Mouse (Mus musculus): ENCODE results near the gene Gga1. TPM values are rescaled to one million over a fixed set of nuclear protein-coding genes. Genes with fewer than 3 reads are reported as not detected.
A peak's percentile ranks its signal among the peaks of the same experiment; 100 is the strongest.

The Gga1 gene
- polyA plus RNA-seq, 1 experiment from 2014 or later = 42.0 TPM

DNA sequence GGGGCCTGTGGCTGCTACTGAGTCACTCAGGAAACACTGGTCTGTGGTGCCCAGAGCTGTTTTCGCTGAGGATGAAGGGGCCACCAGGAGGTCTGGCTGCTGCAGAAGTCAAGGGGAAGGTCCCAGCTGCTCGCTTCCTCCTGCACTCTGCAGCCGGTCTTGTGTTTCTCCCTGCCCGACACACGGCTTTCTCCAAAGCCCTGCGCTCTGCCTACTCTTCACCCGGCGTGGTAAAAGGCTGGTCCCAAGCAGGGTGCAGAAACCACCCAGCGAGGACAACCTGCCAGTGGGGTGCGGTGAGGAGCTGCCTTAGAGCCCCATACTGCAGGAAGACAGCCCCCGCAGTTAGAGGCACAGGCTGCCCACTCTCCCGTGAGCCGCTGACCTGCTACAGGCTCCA lies 17.7 kb downstream of the Gga1 start:
- WGBS = 83% methylated on average over 13 of the region's 13 CpGs
- ATAC-seq (ENCODE audit: low FRiP score, low TSS enrichment) (no peak), DNase-seq (no peak)
- no peak overlapping the region for H3K4me2 ChIP-seq (ENCODE audit: low read length)
- H3K27me3 ChIP-seq (ENCODE audit: control insufficient read depth, insufficient read depth, low read length) = 0 out of 2 replicates have a peak, but pooled peaks cover 4% of the 10 kb centered on the region
- no peaks in the 10 kb centered on the region for H3K9me3 ChIP-seq (ENCODE audit: control insufficient read depth, low read length)
- peaks cover 45% of the 10 kb centered on the region for H3K36me3 ChIP-seq (ENCODE audit: control insufficient read depth, insufficient read depth, low read length)
- H3K9ac ChIP-seq (replicated peaks; ENCODE audit: low read length) = no peak overlapping the region
- no peak overlapping the region for H3K27ac ChIP-seq (replicated peaks; ENCODE audit: low read depth, low read length)
- no peak overlapping the region for H3K4me3 ChIP-seq (replicated peaks; ENCODE audit: low read depth, low read length)
- 0 out of 2 replicates have a peak, but pooled peaks cover 3% of the 10 kb centered on the region for H3K4me1 ChIP-seq (ENCODE audit: control insufficient read depth, insufficient read depth, low read length)

DNA sequence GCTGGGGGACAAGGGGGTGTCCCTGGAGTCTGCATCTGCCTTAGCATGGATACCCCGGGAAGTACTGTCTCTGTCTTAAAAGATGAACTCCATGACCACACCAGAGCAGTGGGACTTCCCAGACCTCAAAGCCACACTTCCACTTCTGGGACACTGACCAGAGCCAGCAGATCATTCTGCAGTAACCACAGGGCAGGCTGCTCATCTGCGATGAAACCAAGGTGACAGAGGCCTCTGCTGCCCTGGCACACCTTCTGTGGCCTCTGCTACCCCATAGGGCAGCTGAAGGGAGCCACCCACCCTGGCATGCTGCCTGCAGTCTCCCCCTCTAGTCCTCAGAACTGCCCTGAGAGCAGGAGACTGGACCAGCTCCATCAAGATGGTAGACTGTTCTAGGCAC lies 18.8 kb downstream of the Gga1 start:
- Histone ChIP-seq H3K27ac (replicated peaks; ENCODE audit: low read depth, low read length) (no peak overlapping the region), H3K4me1 (ENCODE audit: control insufficient read depth, insufficient read depth, low read length) (peaks cover 8% of the 10 kb centered on the region; the same call in 1 of the 2 replicates), H3K9me3 (ENCODE audit: control insufficient read depth, low read length) (no peaks in the 10 kb centered on the region), H3K9ac (replicated peaks; ENCODE audit: low read length) (no peak overlapping the region), H3K4me2 (ENCODE audit: low read length) (no peak overlapping the region), H3K36me3 (ENCODE audit: control insufficient read depth, insufficient read depth, low read length) (peaks cover 37% of the 10 kb centered on the region), H3K27me3 (ENCODE audit: control insufficient read depth, insufficient read depth, low read length) (peaks cover 8% of the 10 kb centered on the region; the same call in 1 of the 2 replicates), H3K4me3 (replicated peaks; ENCODE audit: low read depth, low read length) (no peak overlapping the region)
- DNase-seq = no peak
- no peak for ATAC-seq (ENCODE audit: low FRiP score, low TSS enrichment)
- WGBS = 87% methylated on average over 2 of the region's 2 CpGs

DNA sequence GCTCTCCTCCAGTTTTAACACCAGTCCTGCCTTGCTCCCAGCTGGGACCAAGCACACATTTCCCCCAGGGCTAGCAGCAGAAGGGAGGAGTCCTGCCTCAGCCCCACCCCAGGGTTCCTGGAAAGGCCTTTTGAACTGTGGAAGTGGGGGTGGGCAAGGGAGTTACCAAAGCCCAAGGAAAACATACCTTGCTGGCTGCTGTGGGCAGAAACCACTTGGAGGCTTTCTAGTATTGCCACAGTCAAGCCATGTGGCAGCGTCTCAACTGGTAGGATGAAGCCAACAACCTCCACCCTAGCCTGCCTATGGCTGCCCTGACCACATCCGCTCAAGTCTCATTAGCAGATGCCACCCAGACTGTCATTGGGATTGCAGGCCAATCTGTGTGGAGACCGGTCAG lies 19.2 kb downstream of the Gga1 start:
- Histone ChIP-seq H3K4me2 (ENCODE audit: low read length) (no peak overlapping the region), H3K4me1 (ENCODE audit: control insufficient read depth, insufficient read depth, low read length) (peaks cover 8% of the 10 kb centered on the region; the same call in 1 of the 2 replicates), H3K27ac (replicated peaks; ENCODE audit: low read depth, low read length) (no peak overlapping the region), H3K36me3 (ENCODE audit: control insufficient read depth, insufficient read depth, low read length) (peaks cover 33% of the 10 kb centered on the region), H3K27me3 (ENCODE audit: control insufficient read depth, insufficient read depth, low read length) (peaks cover 8% of the 10 kb centered on the region; the same call in 1 of the 2 replicates), H3K4me3 (replicated peaks; ENCODE audit: low read depth, low read length) (no peak overlapping the region), H3K9ac (replicated peaks; ENCODE audit: low read length) (no peak overlapping the region), H3K9me3 (ENCODE audit: control insufficient read depth, low read length) (no peaks in the 10 kb centered on the region)
- 89% methylated on average over 3 of the region's 3 CpGs for WGBS
- no peak for ATAC-seq (ENCODE audit: low FRiP score, low TSS enrichment)
- no peak for DNase-seq

DNA sequence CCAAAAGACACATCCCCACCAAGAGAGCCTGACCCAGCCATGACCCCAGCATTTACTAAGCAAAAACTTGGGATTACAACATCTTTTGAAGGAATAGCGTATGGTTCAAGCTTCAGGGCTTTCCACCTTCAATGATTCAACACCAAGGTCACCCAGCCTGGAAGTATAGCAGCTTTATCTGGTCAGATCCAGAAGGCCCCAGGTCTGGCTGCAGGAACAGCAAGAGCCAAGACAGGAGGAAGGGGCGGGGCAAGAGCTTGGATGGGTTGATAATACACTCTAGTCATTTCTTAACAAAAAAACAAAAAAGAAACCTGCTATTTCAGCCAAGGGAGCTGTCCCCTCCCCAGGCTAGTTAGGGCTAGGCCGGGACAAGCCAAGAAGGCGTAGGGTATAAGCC lies 20.5 kb downstream of the Gga1 start:
- Histone ChIP-seq H3K4me3 (replicated peaks; ENCODE audit: low read depth, low read length) (no peak overlapping the region), H3K9ac (replicated peaks; ENCODE audit: low read length) (no peak overlapping the region), H3K4me1 (ENCODE audit: control insufficient read depth, insufficient read depth, low read length) (peaks cover 8% of the 10 kb centered on the region; the same call in 1 of the 2 replicates), H3K27me3 (ENCODE audit: control insufficient read depth, insufficient read depth, low read length) (peaks cover 11% of the 10 kb centered on the region; the same call in 1 of the 2 replicates), H3K27ac (replicated peaks; ENCODE audit: low read depth, low read length) (no peak overlapping the region), H3K9me3 (ENCODE audit: control insufficient read depth, low read length) (no peaks in the 10 kb centered on the region), H3K4me2 (ENCODE audit: low read length) (no peak overlapping the region), H3K36me3 (ENCODE audit: control insufficient read depth, insufficient read depth, low read length) (peaks cover 20% of the 10 kb centered on the region)
- 89% methylated on average over 4 of the region's 4 CpGs for WGBS
- no peak for ATAC-seq (ENCODE audit: low FRiP score, low TSS enrichment)
- no peak for DNase-seq

DNA sequence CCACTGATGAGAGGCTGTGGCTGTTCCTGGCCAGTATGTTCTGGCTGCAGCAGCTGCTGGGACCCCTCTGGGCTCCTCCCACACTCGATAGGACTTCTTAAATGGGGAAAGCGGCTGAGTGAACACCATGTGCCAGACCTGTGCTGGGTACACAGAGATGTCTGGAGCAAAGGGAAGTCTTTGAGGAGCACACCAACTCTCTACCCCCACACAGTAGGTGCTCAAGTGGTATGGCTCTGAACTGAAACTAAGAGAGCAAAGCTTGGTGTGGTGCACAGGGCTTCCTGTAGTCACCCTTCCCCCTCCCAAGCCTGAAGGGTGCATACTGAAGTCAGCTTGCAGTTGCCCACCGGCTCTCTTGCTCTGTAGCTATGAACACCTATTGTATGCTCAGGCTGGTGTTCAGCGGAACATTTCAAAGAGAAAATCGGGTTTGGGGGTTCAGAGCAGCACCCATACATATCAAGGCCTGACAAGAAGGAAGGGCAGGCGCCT lies 21.6 kb downstream of the Gga1 start:
- WGBS = 58% methylated on average over 6 of the region's 6 CpGs
- Histone ChIP-seq H3K27ac (replicated peaks; ENCODE audit: low read depth, low read length) (no peak overlapping the region), H3K27me3 (ENCODE audit: control insufficient read depth, insufficient read depth, low read length) (peaks cover 11% of the 10 kb centered on the region; the same call in 1 of the 2 replicates), H3K4me1 (ENCODE audit: control insufficient read depth, insufficient read depth, low read length) (peaks cover 8% of the 10 kb centered on the region; the same call in 1 of the 2 replicates), H3K4me3 (replicated peaks; ENCODE audit: low read depth, low read length) (no peak overlapping the region), H3K9me3 (ENCODE audit: control insufficient read depth, low read length) (no peaks in the 10 kb centered on the region), H3K36me3 (ENCODE audit: control insufficient read depth, insufficient read depth, low read length) (peaks cover 10% of the 10 kb centered on the region), H3K4me2 (ENCODE audit: low read length) (no peak overlapping the region), H3K9ac (replicated peaks; ENCODE audit: low read length) (no peak overlapping the region)
- DNase-seq (no peak), ATAC-seq (ENCODE audit: low FRiP score, low TSS enrichment) (no peak)

DNA sequence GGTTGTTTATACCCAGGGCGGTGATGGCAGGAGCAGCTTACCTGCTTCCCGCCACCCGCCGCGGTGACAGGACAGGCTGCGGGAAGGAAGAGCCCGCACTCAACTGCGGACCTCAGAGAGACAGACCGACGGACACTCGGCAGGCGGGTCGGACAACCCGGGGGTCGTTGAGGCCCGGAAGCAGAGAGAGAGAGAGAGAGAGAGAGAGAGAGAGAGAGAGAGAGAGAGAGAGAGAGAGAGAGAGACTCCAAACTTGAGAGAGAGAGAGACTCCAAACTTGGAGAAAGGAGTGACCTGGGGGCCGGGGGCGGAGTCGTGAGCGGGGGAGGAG lies 22.4 kb downstream of the Gga1 start, which contains the start of gene Gm49510:
Gm49510 (plus strand) TSS at position 259 of the 331 bp plus-strand sequence.
- WGBS = under 1% methylated on average over 19 of the region's 20 CpGs
- Histone ChIP-seq H3K36me3 (ENCODE audit: control insufficient read depth, insufficient read depth, low read length) (0 out of 2 replicates have a peak, but pooled peaks cover 2% of the 10 kb centered on the region), H3K4me3 (replicated peaks; ENCODE audit: low read depth, low read length) (peak within 1 kb of the TSS; percentile 45), H3K9me3 (ENCODE audit: control insufficient read depth, low read length) (no peaks in the 10 kb centered on the region), H3K4me1 (ENCODE audit: control insufficient read depth, insufficient read depth, low read length) (peaks cover 8% of the 10 kb centered on the region; the same call in 1 of the 2 replicates), H3K4me2 (ENCODE audit: low read length) (peak within 1 kb of the TSS; percentile 85), H3K27ac (replicated peaks; ENCODE audit: low read depth, low read length) (no peak within 1 kb of the TSS), H3K27me3 (ENCODE audit: control insufficient read depth, insufficient read depth, low read length) (peaks cover 11% of the 10 kb centered on the region; the same call in 1 of the 2 replicates), H3K9ac (replicated peaks; ENCODE audit: low read length) (peak within 1 kb of the TSS; percentile 56)
- DNase-seq (no peak), ATAC-seq (ENCODE audit: low FRiP score, low TSS enrichment) (no peak)

DNA sequence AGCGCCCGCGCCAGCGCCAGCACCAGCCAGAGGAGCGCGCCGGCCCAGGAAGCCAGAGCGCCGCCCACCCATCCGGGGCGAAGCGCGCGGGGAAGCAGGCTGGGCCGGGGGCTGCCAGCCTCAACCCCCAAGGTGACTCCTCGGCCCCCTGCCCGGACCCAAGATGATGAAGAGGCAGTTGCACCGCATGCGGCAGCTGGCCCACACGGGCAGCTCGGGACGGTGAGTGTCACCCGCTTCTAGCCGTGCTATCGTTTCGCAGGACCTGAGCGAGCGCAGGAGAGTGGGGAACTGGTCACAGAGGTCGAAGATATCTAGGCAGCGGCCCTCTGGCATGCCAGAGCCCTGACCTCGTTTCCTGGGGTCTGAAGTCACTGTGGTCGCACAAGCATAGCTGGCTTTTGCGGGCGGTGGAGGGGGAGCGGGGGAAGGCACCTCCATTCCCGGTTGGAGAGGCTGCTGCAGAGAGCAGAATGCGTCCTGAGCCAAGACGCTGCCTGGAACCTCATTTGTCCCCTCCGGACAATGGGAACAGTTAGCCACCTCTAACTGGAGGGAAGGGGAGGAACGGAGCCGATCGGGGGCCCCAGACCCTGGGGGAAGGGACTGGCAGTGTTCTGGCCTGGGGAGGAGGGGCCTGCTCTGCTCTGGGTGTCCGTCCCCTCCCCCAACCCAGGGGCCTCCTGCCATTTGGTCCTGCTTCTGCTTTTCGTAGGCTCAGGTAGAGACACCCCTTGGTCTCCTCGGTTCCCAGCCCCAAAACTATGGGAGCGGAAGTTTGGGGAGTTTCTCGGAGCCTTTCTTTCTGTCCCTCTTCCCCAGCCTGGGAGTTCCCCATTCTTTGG lies 23.0 kb downstream of the Gga1 start, which contains the start of gene Sh3bp1:
Sh3bp1 (plus strand) TSS at position 29 of the 845 bp plus-strand sequence.
- no peaks in the 10 kb centered on the region for H3K36me3 ChIP-seq (ENCODE audit: control insufficient read depth, insufficient read depth, low read length)
- ATAC-seq (ENCODE audit: low FRiP score, low TSS enrichment) = no peak
- peak within 1 kb of the TSS; percentile 56 for H3K9ac ChIP-seq (replicated peaks; ENCODE audit: low read length)
- peak within 1 kb of the TSS; percentile 85 for H3K4me2 ChIP-seq (ENCODE audit: low read length)
- peak; percentile 66 for DNase-seq
- peaks cover 11% of the 10 kb centered on the region; the same call in 1 of the 2 replicates for H3K27me3 ChIP-seq (ENCODE audit: control insufficient read depth, insufficient read depth, low read length)
- H3K9me3 ChIP-seq (ENCODE audit: control insufficient read depth, low read length) = no peaks in the 10 kb centered on the region
- no peak within 1 kb of the TSS for H3K27ac ChIP-seq (replicated peaks; ENCODE audit: low read depth, low read length)
- peaks cover 8% of the 10 kb centered on the region; the same call in 1 of the 2 replicates for H3K4me1 ChIP-seq (ENCODE audit: control insufficient read depth, insufficient read depth, low read length)
- peak within 1 kb of the TSS; percentile 45 for H3K4me3 ChIP-seq (replicated peaks; ENCODE audit: low read depth, low read length)
- 2% methylated on average over 46 of the region's 47 CpGs for WGBS

DNA sequence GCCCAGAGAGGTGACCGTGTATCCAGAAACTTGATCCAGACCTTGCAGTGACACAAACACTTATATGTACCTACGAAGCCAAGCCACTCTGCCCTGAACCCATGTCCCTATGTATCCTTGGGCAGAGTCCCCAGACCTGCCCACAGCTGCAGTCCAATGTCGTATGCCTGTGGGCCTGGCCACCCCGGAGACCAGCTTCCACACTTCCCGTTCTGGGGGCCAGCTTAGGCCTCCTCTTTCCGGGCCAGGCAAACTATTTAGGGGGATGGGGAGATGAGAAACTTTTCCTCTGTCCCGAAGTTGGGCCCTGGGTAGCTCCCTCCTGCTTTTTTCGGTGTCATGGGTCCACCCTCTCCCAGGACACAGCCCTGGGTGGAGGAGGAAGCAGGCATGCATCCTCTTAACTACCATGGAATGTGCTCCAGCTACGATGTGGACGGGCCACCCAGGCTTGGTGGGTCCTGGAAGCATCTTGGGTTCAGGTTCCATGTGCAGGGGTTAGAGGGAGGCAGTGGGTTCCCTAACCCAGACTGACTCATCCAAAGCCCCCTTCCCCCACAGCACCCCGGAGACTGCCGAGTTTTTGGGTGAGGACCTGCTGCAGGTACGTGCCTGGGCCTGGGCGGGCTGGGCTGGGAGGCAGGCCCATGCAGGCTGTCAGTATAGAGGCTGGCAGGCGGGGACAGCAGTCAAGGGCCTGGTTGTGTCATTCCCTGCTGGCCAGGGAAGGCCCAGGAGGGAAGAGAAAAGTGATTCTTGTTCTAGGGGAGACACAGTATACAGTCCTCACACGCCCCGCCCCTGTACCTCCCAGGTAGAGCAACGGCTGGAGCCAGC lies 23.8 kb downstream of the Gga1 start:
- ATAC-seq (ENCODE audit: low FRiP score, low TSS enrichment) (no peak), DNase-seq (no peak)
- Histone ChIP-seq H3K9ac (replicated peaks; ENCODE audit: low read length) (no peak overlapping the region), H3K4me2 (ENCODE audit: low read length) (peak overlapping the region; percentile 85; the same call in 1 of the 2 replicates), H3K4me1 (ENCODE audit: control insufficient read depth, insufficient read depth, low read length) (peaks cover 8% of the 10 kb centered on the region; the same call in 1 of the 2 replicates), H3K4me3 (replicated peaks; ENCODE audit: low read depth, low read length) (peak overlapping the region; percentile 45; the same call in 1 of the 2 replicates), H3K36me3 (ENCODE audit: control insufficient read depth, insufficient read depth, low read length) (no peaks in the 10 kb centered on the region), H3K27ac (replicated peaks; ENCODE audit: low read depth, low read length) (no peak overlapping the region), H3K27me3 (ENCODE audit: control insufficient read depth, insufficient read depth, low read length) (peaks cover 11% of the 10 kb centered on the region; the same call in 1 of the 2 replicates), H3K9me3 (ENCODE audit: control insufficient read depth, low read length) (no peaks in the 10 kb centered on the region)
- WGBS = 21% methylated on average over 18 of the region's 18 CpGs

All from midbrain, embryonic 14.5 days (tissue).